Mouse (Mus musculus): ENCODE data around the gene Specc1l. TPM values are rescaled to one million over a fixed set of nuclear protein-coding genes. Genes with fewer than 3 reads are reported as not detected.

Gene Specc1l
- polyA plus RNA-seq, 1 experiment from 2014 or later, result 20.3 TPM

- H3K27ac ChIP-seq (replicated peaks; ENCODE audit: low read depth, low read length), result no peak overlapping the region
- H3K27me3 ChIP-seq (replicated peaks; ENCODE audit: control insufficient read depth, insufficient read depth, low read length), result no peaks in the 10 kb centered on the region
- 28% methylated on average over 14 of the region's 14 CpGs for WGBS
- peak; percentile 78 for ATAC-seq (ENCODE audit: low read depth)
- no peaks in the 10 kb centered on the region for H3K9me3 ChIP-seq (ENCODE audit: control insufficient read depth, low read length)
- no peak overlapping the region for H3K4me2 ChIP-seq (ENCODE audit: low read depth, low read length)
- H3K9ac ChIP-seq (ENCODE audit: low read depth, low read length), result no peak overlapping the region
- no peak overlapping the region for H3K4me3 ChIP-seq (ENCODE audit: low read depth, low read length)
- peak; percentile 78 for DNase-seq (ENCODE audit: low spot score)
- H3K4me1 ChIP-seq (ENCODE audit: control insufficient read depth, insufficient read depth, low read length), result no peaks in the 10 kb centered on the region
- peaks cover 72% of the 10 kb centered on the region for H3K36me3 ChIP-seq (ENCODE audit: control insufficient read depth, insufficient read depth, low read length)
Observed at GRCm38 (mm10) chr10:75182151-75182774, 29.6 kb upstream of the Specc1l start.

GRCm38 (mm10) chr10:75184826-75185225 lies 27.0 kb upstream of the Specc1l start:
- no peak for DNase-seq (ENCODE audit: low spot score)
- 87% methylated on average over 9 of the region's 9 CpGs for WGBS
- no peak for ATAC-seq (ENCODE audit: low read depth)

GRCm38 (mm10) chr10:75186551-75186950 lies 25.3 kb upstream of the Specc1l start:
- H3K27ac ChIP-seq (replicated peaks; ENCODE audit: low read depth, low read length), result no peak overlapping the region
- no peak overlapping the region for H3K9ac ChIP-seq (ENCODE audit: low read depth, low read length)
- no peak for ATAC-seq (ENCODE audit: low read depth)
- 54% methylated on average over 6 of the region's 6 CpGs for WGBS
- H3K4me2 ChIP-seq (ENCODE audit: low read depth, low read length), result no peak overlapping the region
- H3K4me3 ChIP-seq (ENCODE audit: low read depth, low read length), result no peak overlapping the region
- H3K27me3 ChIP-seq (replicated peaks; ENCODE audit: control insufficient read depth, insufficient read depth, low read length), result no peaks in the 10 kb centered on the region
- H3K4me1 ChIP-seq (ENCODE audit: control insufficient read depth, insufficient read depth, low read length), result no peaks in the 10 kb centered on the region
- peaks cover 30% of the 10 kb centered on the region for H3K36me3 ChIP-seq (ENCODE audit: control insufficient read depth, insufficient read depth, low read length)
- DNase-seq (ENCODE audit: low spot score), result no peak
- H3K9me3 ChIP-seq (ENCODE audit: control insufficient read depth, low read length), result 0 out of 2 replicates have a peak, but pooled peaks cover 1% of the 10 kb centered on the region

More at GRCm38 (mm10) chr10:75184826-75185225, 27.0 kb upstream of the Specc1l start:
- Histone ChIP-seq H3K27me3 (replicated peaks; ENCODE audit: control insufficient read depth, insufficient read depth, low read length) (no peaks in the 10 kb centered on the region), H3K4me3 (ENCODE audit: low read depth, low read length) (no peak overlapping the region), H3K9me3 (ENCODE audit: control insufficient read depth, low read length) (no peaks in the 10 kb centered on the region), H3K4me1 (ENCODE audit: control insufficient read depth, insufficient read depth, low read length) (no peaks in the 10 kb centered on the region), H3K36me3 (ENCODE audit: control insufficient read depth, insufficient read depth, low read length) (peaks cover 47% of the 10 kb centered on the region), H3K27ac (replicated peaks; ENCODE audit: low read depth, low read length) (no peak overlapping the region), H3K9ac (ENCODE audit: low read depth, low read length) (no peak overlapping the region), H3K4me2 (ENCODE audit: low read depth, low read length) (no peak overlapping the region)

- 0 out of 2 replicates have a peak, but pooled peaks cover 2% of the 10 kb centered on the region for H3K9me3 ChIP-seq (ENCODE audit: control insufficient read depth, low read length)
- no peaks in the 10 kb centered on the region for H3K4me1 ChIP-seq (ENCODE audit: control insufficient read depth, insufficient read depth, low read length)
- no peaks in the 10 kb centered on the region for H3K27me3 ChIP-seq (replicated peaks; ENCODE audit: control insufficient read depth, insufficient read depth, low read length)
- 73% methylated on average over 8 of the region's 8 CpGs for WGBS
- H3K9ac ChIP-seq (ENCODE audit: low read depth, low read length), result no peak overlapping the region
- no peak overlapping the region for H3K4me3 ChIP-seq (ENCODE audit: low read depth, low read length)
- no peak overlapping the region for H3K4me2 ChIP-seq (ENCODE audit: low read depth, low read length)
- ATAC-seq (ENCODE audit: low read depth) (no peak), DNase-seq (ENCODE audit: low spot score) (no peak)
- H3K36me3 ChIP-seq (ENCODE audit: control insufficient read depth, insufficient read depth, low read length), result peaks cover 21% of the 10 kb centered on the region
- no peak overlapping the region for H3K27ac ChIP-seq (replicated peaks; ENCODE audit: low read depth, low read length)
Observed at GRCm38 (mm10) chr10:75187366-75188056, 24.4 kb upstream of the Specc1l start.

- WGBS, result 51% methylated on average over 7 of the region's 7 CpGs
- DNase-seq (ENCODE audit: low spot score), result no peak
Observed at GRCm38 (mm10) chr10:75191647-75192046, 20.2 kb upstream of the Specc1l start.

GRCm38 (mm10) chr10:75197817-75198216 lies 14.1 kb upstream of the Specc1l start:
- no peak overlapping the region for H3K27ac ChIP-seq (replicated peaks; ENCODE audit: low read depth, low read length)
- no peak overlapping the region for H3K4me2 ChIP-seq (ENCODE audit: low read depth, low read length)
- no peaks in the 10 kb centered on the region for H3K9me3 ChIP-seq (ENCODE audit: control insufficient read depth, low read length)
- no peaks in the 10 kb centered on the region for H3K4me1 ChIP-seq (ENCODE audit: control insufficient read depth, insufficient read depth, low read length)
- DNase-seq (ENCODE audit: low spot score) (no peak), ATAC-seq (ENCODE audit: low read depth) (no peak)
- no peaks in the 10 kb centered on the region for H3K27me3 ChIP-seq (replicated peaks; ENCODE audit: control insufficient read depth, insufficient read depth, low read length)
- no peak overlapping the region for H3K4me3 ChIP-seq (ENCODE audit: low read depth, low read length)
- no peak overlapping the region for H3K9ac ChIP-seq (ENCODE audit: low read depth, low read length)
- 90% methylated on average over 1 of the region's 1 CpGs for WGBS
- H3K36me3 ChIP-seq (ENCODE audit: control insufficient read depth, insufficient read depth, low read length), result no peaks in the 10 kb centered on the region

More at GRCm38 (mm10) chr10:75191647-75192046, 20.2 kb upstream of the Specc1l start:
- H3K27ac ChIP-seq (replicated peaks; ENCODE audit: low read depth, low read length), result no peak overlapping the region
- no peaks in the 10 kb centered on the region for H3K4me1 ChIP-seq (ENCODE audit: control insufficient read depth, insufficient read depth, low read length)
- H3K9ac ChIP-seq (ENCODE audit: low read depth, low read length), result no peak overlapping the region
- no peak overlapping the region for H3K4me2 ChIP-seq (ENCODE audit: low read depth, low read length)
- no peaks in the 10 kb centered on the region for H3K27me3 ChIP-seq (replicated peaks; ENCODE audit: control insufficient read depth, insufficient read depth, low read length)
- no peak for ATAC-seq (ENCODE audit: low read depth)
- 0 out of 2 replicates have a peak, but pooled peaks cover 2% of the 10 kb centered on the region for H3K9me3 ChIP-seq (ENCODE audit: control insufficient read depth, low read length)
- H3K4me3 ChIP-seq (ENCODE audit: low read depth, low read length), result no peak overlapping the region
- no peaks in the 10 kb centered on the region for H3K36me3 ChIP-seq (ENCODE audit: control insufficient read depth, insufficient read depth, low read length)

- Histone ChIP-seq H3K27ac (replicated peaks; ENCODE audit: low read depth, low read length) (no peak overlapping the region), H3K36me3 (ENCODE audit: control insufficient read depth, insufficient read depth, low read length) (no peaks in the 10 kb centered on the region), H3K4me3 (ENCODE audit: low read depth, low read length) (no peak overlapping the region), H3K27me3 (replicated peaks; ENCODE audit: control insufficient read depth, insufficient read depth, low read length) (no peaks in the 10 kb centered on the region), H3K9me3 (ENCODE audit: control insufficient read depth, low read length) (no peaks in the 10 kb centered on the region), H3K9ac (ENCODE audit: low read depth, low read length) (no peak overlapping the region), H3K4me1 (ENCODE audit: control insufficient read depth, insufficient read depth, low read length) (no peaks in the 10 kb centered on the region), H3K4me2 (ENCODE audit: low read depth, low read length) (no peak overlapping the region)
- ATAC-seq (ENCODE audit: low read depth) (no peak), DNase-seq (ENCODE audit: low spot score) (no peak)
- WGBS, result 81% methylated on average over 1 of the region's 1 CpGs
Observed at GRCm38 (mm10) chr10:75200733-75201132, 11.1 kb upstream of the Specc1l start.

GRCm38 (mm10) chr10:75206192-75206591 lies 5.7 kb upstream of the Specc1l start:
- H3K27ac ChIP-seq (replicated peaks; ENCODE audit: low read depth, low read length), result no peak overlapping the region
- H3K9me3 ChIP-seq (ENCODE audit: control insufficient read depth, low read length), result no peaks in the 10 kb centered on the region
- H3K4me2 ChIP-seq (ENCODE audit: low read depth, low read length), result no peak overlapping the region
- 72% methylated on average over 4 of the region's 4 CpGs for WGBS
- no peaks in the 10 kb centered on the region for H3K36me3 ChIP-seq (ENCODE audit: control insufficient read depth, insufficient read depth, low read length)
- ATAC-seq (ENCODE audit: low read depth) (no peak), DNase-seq (ENCODE audit: low spot score) (no peak)
- no peaks in the 10 kb centered on the region for H3K27me3 ChIP-seq (replicated peaks; ENCODE audit: control insufficient read depth, insufficient read depth, low read length)
- no peak overlapping the region for H3K9ac ChIP-seq (ENCODE audit: low read depth, low read length)
- no peaks in the 10 kb centered on the region for H3K4me1 ChIP-seq (ENCODE audit: control insufficient read depth, insufficient read depth, low read length)
- no peak overlapping the region for H3K4me3 ChIP-seq (ENCODE audit: low read depth, low read length)

Measured in embryonic facial prominence, embryonic 14.5 days (tissue).